Mouse (Mus musculus) heart, embryonic 15.5 days (tissue): Measurements from ENCODE around the gene Ccdc180. TPM values are rescaled to one million over a fixed set of nuclear protein-coding genes. Genes with fewer than 3 reads are reported as not detected.

Source experiments
- ATAC-seq: fragments of 200-750 bp; cut with Nextera tagmentation; replicated peaks from 2 replicates; pipeline ENCODE4 v1.8.0; 2017; ENCODE audit warnings: low read depth, moderate TSS enrichment; ENCODE audit not compliant: insufficient number of reproducible peaks, insufficient read depth, low FRiP score
- H3K27ac ChIP-seq: fragments of 300-500 bp; sonication (generic); 2 replicates; pipeline ENCODE4 v1.5.1; 2015; ENCODE audit warnings: mild to moderate bottlenecking, inconsistent platforms
- H3K27me3 ChIP-seq: fragments of 300-500 bp; sonication (generic); 2 replicates; pipeline ENCODE4 v1.6.1; 2015; ENCODE audit warnings: inconsistent platforms
- H3K36me3 ChIP-seq: fragments of 300-500 bp; sonication (generic); 2 replicates; pipeline ENCODE4 v1.6.1; 2015; ENCODE audit warnings: mild to moderate bottlenecking, inconsistent platforms
- H3K4me1 ChIP-seq: fragments of 300-500 bp; sonication (generic); replicated peaks from 2 replicates; pipeline ENCODE4 v1.6.1; 2015; ENCODE audit warnings: inconsistent platforms
- H3K4me2 ChIP-seq: fragments of 300-500 bp; sonication (generic); 2 replicates; pipeline ENCODE4 v1.6.1; 2015; ENCODE audit warnings: inconsistent platforms, mild to moderate bottlenecking, moderate library complexity
- H3K4me3 ChIP-seq: fragments of 300-500 bp; sonication (generic); 2 replicates; pipeline ENCODE4 v1.5.1; 2015; ENCODE audit warnings: mild to moderate bottlenecking, inconsistent platforms
- H3K9ac ChIP-seq: fragments of 300-500 bp; sonication (generic); 2 replicates; pipeline ENCODE4 v1.6.1; 2015; ENCODE audit warnings: mild to moderate bottlenecking, inconsistent platforms
- H3K9me3 ChIP-seq: fragments of 300-500 bp; sonication (generic); replicated peaks from 2 replicates; pipeline ENCODE4 v1.6.1; 2016; ENCODE audit warnings: inconsistent platforms
- WGBS: fragments of 180-500 bp; shearing (Covaris S2); methylation state at CpG from one replicate; pipeline ENCODE4 v1.1.7; 2015; ENCODE audit warnings: mixed read lengths; 5-methylcytosine and 5-hydroxymethylcytosine counted together
- polyA plus RNA-seq: library from polyadenylated mRNA; unstranded; fragments of >200 nt; fragmentation: Nextera tagmentation; extraction: Ambion mirVana; gene quantifications from 2 replicates; pipeline ENCODE4 v1.2.1, GENCODE M21; 2015

The Ccdc180 gene
- polyA plus RNA-seq, result 0.11 TPM in 2 replicates

- no peak within 1 kb of the TSS for H3K4me3 ChIP-seq
- 16% methylated on average over 19 of the region's 19 CpGs for WGBS
- H3K36me3 ChIP-seq, result no peaks in the 10 kb centered on the region
- peak within 1 kb of the TSS; percentile 43 for H3K4me2 ChIP-seq
- H3K27ac ChIP-seq, result no peak within 1 kb of the TSS
- H3K9me3 ChIP-seq, result no peaks in the 10 kb centered on the region
- H3K9ac ChIP-seq, result no peak within 1 kb of the TSS
- ATAC-seq, result 0 out of 2 replicates have a peak, but pooled peaks have one; percentile 22
- H3K27me3 ChIP-seq, result peaks cover 8% of the 10 kb centered on the region; the same call in 1 of the 2 replicates
- peaks cover 6% of the 10 kb centered on the region for H3K4me1 ChIP-seq
Measured at GRCm38 (mm10) chr4:45890066-45890761, at the start of gene Ccdc180. TSS of gene Ccdc180 (plus strand) at chr4:45890303.

DNA sequence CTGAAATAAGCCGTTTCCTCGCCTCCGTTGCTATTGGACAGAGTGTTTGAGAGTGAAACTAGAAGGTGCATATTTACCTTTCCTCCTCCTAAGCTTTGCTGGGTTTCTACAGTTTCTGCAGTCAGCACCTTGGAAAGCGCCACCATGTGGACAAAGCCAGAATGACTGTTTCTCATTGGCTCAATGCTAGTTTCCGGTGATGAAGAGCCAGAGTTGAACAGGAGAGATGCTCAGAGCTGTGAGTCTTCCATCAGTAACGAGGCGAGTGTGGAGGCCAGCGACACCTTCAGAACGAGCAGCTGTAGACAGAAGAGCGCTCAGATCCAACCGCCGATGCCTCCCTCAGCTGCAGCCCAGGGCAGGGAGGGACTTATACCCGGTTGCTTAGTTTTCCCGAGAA is 45.7 kb upstream of the Ccdc180 start:
- no peak for ATAC-seq
- Histone ChIP-seq H3K4me3 (no peak overlapping the region), H3K27ac (no peak overlapping the region), H3K27me3 (no peaks in the 10 kb centered on the region), H3K4me1 (peaks cover 10% of the 10 kb centered on the region), H3K36me3 (no peaks in the 10 kb centered on the region), H3K4me2 (no peak overlapping the region), H3K9ac (no peak overlapping the region), H3K9me3 (no peaks in the 10 kb centered on the region)
- 42% methylated on average over 14 of the region's 14 CpGs for whole genome bisulfite sequencing

DNA sequence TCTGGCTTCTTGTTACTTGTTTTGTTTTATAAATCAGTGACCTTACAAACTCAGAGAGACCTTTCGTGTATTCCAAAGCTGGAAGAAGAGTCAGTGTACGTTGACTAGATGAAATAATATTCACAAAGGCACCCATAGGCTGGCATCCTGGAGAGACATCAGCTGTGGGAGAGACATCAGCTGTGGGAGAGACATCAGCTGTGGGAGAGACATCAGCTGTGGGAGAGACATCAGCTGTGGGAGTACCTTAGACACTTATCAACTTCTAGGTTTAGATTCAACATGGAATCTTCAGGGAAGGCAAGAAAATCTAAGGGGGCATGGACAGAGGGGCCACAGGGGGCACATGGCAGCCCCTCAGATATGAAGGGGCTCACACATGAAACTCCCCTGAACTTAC is 43.8 kb upstream of the Ccdc180 start:
- 0 out of 2 replicates have a peak, but pooled peaks cover 1% of the 10 kb centered on the region for H3K27me3 ChIP-seq

DNA sequence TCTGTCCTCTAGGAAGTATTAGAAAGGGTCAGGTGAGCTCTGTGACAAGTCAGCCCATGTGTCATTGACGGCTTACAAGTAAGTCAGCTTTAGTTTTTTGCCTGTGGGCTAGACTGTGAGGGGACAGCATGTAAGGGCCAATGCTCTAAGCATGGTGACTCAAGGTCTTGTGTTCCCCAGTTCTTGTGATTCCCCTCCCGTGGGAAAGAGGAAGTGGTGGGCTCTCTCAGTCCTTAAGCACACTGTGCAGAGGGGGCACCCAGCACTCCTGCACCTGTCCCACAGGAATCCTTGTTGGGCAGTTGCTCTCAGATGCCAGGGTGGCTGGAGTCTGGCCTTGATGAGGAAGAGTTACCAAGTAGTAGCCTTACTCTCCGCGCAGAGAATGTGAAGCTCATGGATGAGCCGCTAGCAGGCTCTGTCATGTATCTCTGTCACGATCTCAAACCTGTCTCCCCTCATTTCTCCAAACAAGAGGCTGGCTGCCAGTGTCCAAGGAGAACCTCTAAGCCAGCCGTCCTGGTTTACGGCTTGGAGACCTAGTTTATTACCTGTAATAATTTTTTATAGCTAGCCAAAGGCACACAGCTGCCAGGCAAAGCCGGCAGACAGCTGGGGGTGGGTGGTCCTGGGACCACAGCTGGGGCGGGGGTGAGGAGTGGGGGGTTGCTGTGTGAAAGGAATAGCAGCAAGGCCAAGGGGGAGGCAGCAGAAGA is 41.8 kb upstream of the Ccdc180 start, which contains the start of gene Stra6l:
TSS of gene Stra6l (plus strand) at position 556 of the 716 bp plus-strand sequence.
- Histone ChIP-seq H3K9ac (no peak within 1 kb of the TSS), H3K36me3 (no peaks in the 10 kb centered on the region), H3K27me3 (0 out of 2 replicates have a peak, but pooled peaks cover 4% of the 10 kb centered on the region), H3K4me1 (peaks cover 14% of the 10 kb centered on the region), H3K9me3 (no peaks in the 10 kb centered on the region), H3K4me3 (no peak within 1 kb of the TSS), H3K4me2 (no peak within 1 kb of the TSS), H3K27ac (no peak within 1 kb of the TSS)
- 60% methylated on average over 10 of the region's 10 CpGs for WGBS
- no peak for ATAC-seq

More for the DNA sequence above, 43.8 kb upstream of the Ccdc180 start:
- no peak overlapping the region for H3K9ac ChIP-seq
- H3K4me3 ChIP-seq, result no peak overlapping the region
- H3K9me3 ChIP-seq, result no peaks in the 10 kb centered on the region
- no peak overlapping the region for H3K27ac ChIP-seq
- H3K4me1 ChIP-seq, result peaks cover 10% of the 10 kb centered on the region
- 87% methylated on average over 2 of the region's 2 CpGs for WGBS
- H3K4me2 ChIP-seq, result no peak overlapping the region
- no peaks in the 10 kb centered on the region for H3K36me3 ChIP-seq
- no peak for ATAC-seq

- peaks cover 19% of the 10 kb centered on the region for H3K4me1 ChIP-seq
- no peak for ATAC-seq
- no peak overlapping the region for H3K9ac ChIP-seq
- 53% methylated on average over 10 of the region's 10 CpGs for WGBS
- no peaks in the 10 kb centered on the region for H3K36me3 ChIP-seq
- H3K27me3 ChIP-seq, result 0 out of 2 replicates have a peak, but pooled peaks cover 4% of the 10 kb centered on the region
- H3K9me3 ChIP-seq, result no peaks in the 10 kb centered on the region
- H3K27ac ChIP-seq, result no peak overlapping the region
- no peak overlapping the region for H3K4me3 ChIP-seq
- no peak overlapping the region for H3K4me2 ChIP-seq
Measured at GRCm38 (mm10) chr4:45848825-45849156, 41.3 kb upstream of the Ccdc180 start.

DNA sequence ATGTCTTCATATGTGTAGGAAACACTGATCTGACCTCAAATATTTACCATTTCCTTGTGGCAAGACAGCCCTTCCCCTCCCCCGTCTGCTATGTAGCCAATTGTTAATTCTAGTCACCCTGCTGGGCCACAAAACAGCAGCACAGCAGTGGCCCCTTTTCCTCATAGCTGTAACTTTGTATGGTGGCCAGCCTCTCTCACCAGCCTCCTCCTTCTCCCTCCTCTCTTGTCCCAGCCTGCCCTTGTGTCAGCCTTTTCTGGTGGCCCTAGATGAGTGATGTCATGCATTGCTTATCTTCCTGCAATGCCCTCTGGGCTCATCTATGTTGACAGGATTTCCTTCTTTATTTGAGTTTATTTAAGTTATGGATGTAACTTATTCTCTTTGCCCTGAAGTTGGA is 40.7 kb upstream of the Ccdc180 start:
- ATAC-seq, result no peak
- Histone ChIP-seq H3K4me2 (no peak overlapping the region), H3K27me3 (0 out of 2 replicates have a peak, but pooled peaks cover 4% of the 10 kb centered on the region), H3K4me1 (peaks cover 22% of the 10 kb centered on the region), H3K9me3 (no peaks in the 10 kb centered on the region), H3K27ac (no peak overlapping the region), H3K4me3 (no peak overlapping the region), H3K36me3 (no peaks in the 10 kb centered on the region), H3K9ac (no peak overlapping the region)
- WGBS, result 69% methylated on average over 1 of the region's 1 CpGs

- peaks cover 16% of the 10 kb centered on the region for H3K4me1 ChIP-seq
- H3K4me2 ChIP-seq, result no peak overlapping the region
- ATAC-seq, result 0 out of 2 replicates have a peak, but pooled peaks have one; percentile 27
Measured at GRCm38 (mm10) chr4:45851640-45852051, 38.5 kb upstream of the Ccdc180 start.

GRCm38 (mm10) chr4:45853496-45854246 is 36.4 kb upstream of the Ccdc180 start:
- 30% methylated on average over 15 of the region's 15 CpGs for WGBS
- H3K27me3 ChIP-seq, result peaks cover 8% of the 10 kb centered on the region
- 0 out of 2 replicates have a peak overlapping the region, but pooled peaks have one; percentile 4 for H3K4me2 ChIP-seq
- no peak for ATAC-seq
- H3K9me3 ChIP-seq, result no peaks in the 10 kb centered on the region
- no peak overlapping the region for H3K4me3 ChIP-seq
- H3K36me3 ChIP-seq, result no peaks in the 10 kb centered on the region
- no peak overlapping the region for H3K27ac ChIP-seq
- H3K4me1 ChIP-seq, result peaks cover 14% of the 10 kb centered on the region
- no peak overlapping the region for H3K9ac ChIP-seq

More at GRCm38 (mm10) chr4:45851640-45852051, 38.5 kb upstream of the Ccdc180 start:
- H3K9ac ChIP-seq, result no peak overlapping the region
- H3K27ac ChIP-seq, result no peak overlapping the region
- peaks cover 8% of the 10 kb centered on the region for H3K27me3 ChIP-seq
- H3K4me3 ChIP-seq, result no peak overlapping the region
- H3K9me3 ChIP-seq, result no peaks in the 10 kb centered on the region
- WGBS, result 43% methylated on average over 3 of the region's 3 CpGs
- no peaks in the 10 kb centered on the region for H3K36me3 ChIP-seq

DNA sequence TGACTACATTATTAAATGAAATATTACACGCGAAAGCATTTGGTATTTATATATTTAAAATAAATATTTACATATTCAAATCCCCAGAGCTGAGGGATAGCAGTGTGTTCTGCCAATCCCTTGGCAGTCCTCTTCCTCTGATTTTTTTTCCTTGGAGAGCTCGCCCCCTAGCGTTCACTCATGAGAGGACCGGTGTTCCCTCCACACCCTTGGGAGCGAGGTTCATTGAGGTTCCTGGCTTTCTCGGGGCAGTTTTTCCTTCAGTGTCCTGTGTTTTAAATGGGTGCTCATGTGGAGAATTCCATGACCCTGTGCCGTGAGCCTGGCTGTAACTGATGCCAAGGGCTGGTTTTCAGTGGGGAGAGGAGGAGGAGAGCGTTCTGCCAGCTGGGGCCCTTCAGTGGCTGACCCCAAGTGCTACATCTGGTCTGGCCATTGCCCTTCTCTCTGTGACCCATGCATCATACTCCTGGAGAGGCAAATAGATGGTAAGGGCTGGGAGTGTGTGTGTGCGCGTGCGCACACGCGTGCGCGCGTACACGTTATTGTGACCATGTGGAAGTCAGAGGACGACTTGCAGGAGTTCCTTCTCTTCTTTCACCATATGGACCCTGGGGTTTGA is 34.2 kb upstream of the Ccdc180 start:
- Histone ChIP-seq H3K27ac (no peak overlapping the region), H3K4me1 (peaks cover 18% of the 10 kb centered on the region), H3K27me3 (peaks cover 8% of the 10 kb centered on the region), H3K36me3 (no peaks in the 10 kb centered on the region), H3K9ac (no peak overlapping the region), H3K4me3 (no peak overlapping the region), H3K4me2 (no peak overlapping the region), H3K9me3 (no peaks in the 10 kb centered on the region)
- WGBS, result 43% methylated on average over 19 of the region's 19 CpGs
- ATAC-seq, result no peak

DNA sequence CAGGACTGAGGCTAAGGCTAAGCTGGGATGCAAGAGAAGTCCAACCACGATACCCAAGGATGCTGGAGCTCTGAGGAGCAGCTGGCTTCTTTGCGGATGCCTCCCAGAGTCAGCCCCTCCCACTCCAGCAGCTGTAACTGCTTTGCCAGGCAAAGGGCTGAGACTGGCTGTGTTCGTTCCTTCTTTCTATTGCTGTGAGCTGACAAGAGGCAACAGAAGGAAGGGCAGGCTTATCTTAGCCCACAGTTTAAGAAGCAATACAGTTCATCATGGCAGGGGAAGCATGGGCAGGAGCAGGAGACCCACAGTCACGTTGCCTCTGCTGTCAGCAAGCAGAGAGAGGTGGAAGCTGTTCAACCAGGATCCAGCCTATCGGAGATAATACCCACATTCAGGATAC is 28.9 kb upstream of the Ccdc180 start:
- 44% methylated on average over 5 of the region's 5 CpGs for WGBS

More for the DNA sequence above, 28.9 kb upstream of the Ccdc180 start:
- no peak for ATAC-seq
- H3K36me3 ChIP-seq, result no peaks in the 10 kb centered on the region
- H3K9me3 ChIP-seq, result no peaks in the 10 kb centered on the region
- no peak overlapping the region for H3K9ac ChIP-seq
- no peak overlapping the region for H3K4me2 ChIP-seq
- H3K27ac ChIP-seq, result no peak overlapping the region
- H3K4me3 ChIP-seq, result no peak overlapping the region
- 0 out of 2 replicates have a peak, but pooled peaks cover 3% of the 10 kb centered on the region for H3K4me1 ChIP-seq
- peaks cover 2% of the 10 kb centered on the region for H3K27me3 ChIP-seq
